Mouse (Mus musculus) MEL (cell line): Measurements from ENCODE around the gene Shisa8. TPM values are rescaled to one million over a fixed set of nuclear protein-coding genes. Genes with fewer than 3 reads are reported as not detected.

Experiments used
- DNase-seq: peaks from one replicate; pipeline ENCODE4 v3.0.0; 2011; ENCODE audit warnings: low read depth, low spot score
- H3K27ac ChIP-seq: 2 replicates; pipeline ENCODE4 v1.5.1; 2012; ENCODE audit warnings: low read depth, mild to moderate bottlenecking, control low read depth, low read length, moderate library complexity; ENCODE audit not compliant: control insufficient read depth
- H3K27me3 ChIP-seq, 2 experiments: fragments of 150-350 bp in 1 of 2; sonication (generic) in 1 of 2; 2 replicates each; pipeline ENCODE4 v1.6.1; 2012; ENCODE audit warnings: low read length in 2 of 2, mild to moderate bottlenecking in 2 of 2, improper control_type of control experiment in 1 of 2, moderate library complexity in 1 of 2; ENCODE audit not compliant: insufficient read depth in 2 of 2, control insufficient read depth in 1 of 2
- H3K36me3 ChIP-seq, 2 experiments: 2 replicates each; pipeline ENCODE4 v1.6.1; 2012 to 2014; ENCODE audit warnings: low read length in 2 of 2, improper control_type of control experiment in 1 of 2, inconsistent platforms in 1 of 2, mild to moderate bottlenecking in 1 of 2; ENCODE audit not compliant: insufficient read depth in 2 of 2, control insufficient read depth in 1 of 2
- H3K4me1 ChIP-seq, 2 experiments: fragments of 150-350 bp in 1 of 2; sonication (generic) in 1 of 2; 2 replicates each; pipeline ENCODE4 v1.6.1; 2012; ENCODE audit warnings: low read length in 2 of 2, improper control_type of control experiment in 1 of 2, mild to moderate bottlenecking in 1 of 2; ENCODE audit not compliant: insufficient read depth in 2 of 2, control insufficient read depth in 1 of 2
- H3K4me3 ChIP-seq, 2 experiments: fragments of 150-350 bp in 1 of 2; sonication (generic) in 1 of 2; 2 replicates each; pipeline ENCODE4 v1.5.1; 2012; ENCODE audit warnings: low read depth in 2 of 2, low read length in 2 of 2, mild to moderate bottlenecking in 2 of 2, moderate library complexity in 2 of 2, control low read depth in 1 of 2, improper control_type of control experiment in 1 of 2; ENCODE audit not compliant: control insufficient read depth in 1 of 2, insufficient read depth in 1 of 2
- H3K79me2 ChIP-seq: 2 replicates; pipeline ENCODE4 v1.6.1; 2012; ENCODE audit warnings: mild to moderate bottlenecking, low read length, moderate library complexity; ENCODE audit not compliant: control insufficient read depth, poor library complexity, insufficient read depth
- H3K9ac ChIP-seq: 2 replicates; pipeline ENCODE4 v1.6.1; 2012; ENCODE audit warnings: low read depth, mild to moderate bottlenecking, control low read depth, low read length, moderate library complexity; ENCODE audit not compliant: control insufficient read depth, poor library complexity, severe bottlenecking
- H3K9me3 ChIP-seq: fragments of 150-350 bp; sonication (generic); replicated peaks from 2 replicates; pipeline ENCODE4 v1.6.1; 2012; ENCODE audit warnings: mild to moderate bottlenecking, low read length, improper control_type of control experiment, moderate library complexity; ENCODE audit not compliant: insufficient read depth
- BHLHE40 ChIP-seq: IDR thresholded peaks from 2 replicates; pipeline ENCODE4 v1.6.1; 2012; ENCODE audit warnings: low read depth, mild to moderate bottlenecking, inconsistent platforms, low read length, improper control_type of control experiment, borderline replicate concordance
- CHD1 ChIP-seq: IDR thresholded peaks from 2 replicates; pipeline ENCODE4 v1.6.1; 2012; ENCODE audit warnings: low read depth, mild to moderate bottlenecking, inconsistent platforms, low read length, improper control_type of control experiment
- E2F4 ChIP-seq: IDR thresholded peaks from 2 replicates; pipeline ENCODE4 v1.6.1; 2011; ENCODE audit warnings: low read depth, low read length, improper control_type of control experiment, borderline replicate concordance
- GABPA ChIP-seq: IDR thresholded peaks from 2 replicates; pipeline ENCODE4 v1.6.1; 2012; ENCODE audit warnings: low read depth, mild to moderate bottlenecking, inconsistent platforms, low read length, improper control_type of control experiment, moderate library complexity
- GATA1 ChIP-seq: IDR thresholded peaks from 2 replicates; pipeline ENCODE4 v1.6.1; 2011; ENCODE audit warnings: low read depth, low read length, improper control_type of control experiment
- KAT2A ChIP-seq: conservative IDR thresholded peaks from 2 replicates; pipeline ENCODE4 v1.6.1; 2012; ENCODE audit warnings: low read depth, low read length, improper control_type of control experiment, inconsistent platforms
- MAFK ChIP-seq: IDR thresholded peaks from 2 replicates; pipeline ENCODE4 v1.6.1; 2011; ENCODE audit warnings: low read depth, mild to moderate bottlenecking, low read length, improper control_type of control experiment, borderline replicate concordance
- MYC ChIP-seq: IDR thresholded peaks from 2 replicates; pipeline ENCODE4 v1.6.1; 2011; ENCODE audit warnings: low read depth, mild to moderate bottlenecking, low read length, improper control_type of control experiment, moderate library complexity
- POLR2A ChIP-seq, 2 experiments: IDR thresholded peaks; 2 replicates each; pipeline ENCODE4 v1.6.1; 2011 to 2012; ENCODE audit warnings: low read length in 2 of 2, mild to moderate bottlenecking in 2 of 2, control low read depth in 1 of 2, improper control_type of control experiment in 1 of 2, low read depth in 1 of 2, moderate library complexity in 1 of 2; ENCODE audit not compliant: control insufficient read depth in 1 of 2, insufficient read depth in 1 of 2, poor library complexity in 1 of 2
- POLR2AphosphoS2 ChIP-seq: IDR thresholded peaks from 2 replicates; pipeline ENCODE4 v1.6.1; 2011; ENCODE audit warnings: low read length, improper control_type of control experiment
- POLR2AphosphoS5 ChIP-seq: IDR thresholded peaks from 2 replicates; pipeline ENCODE4 v1.6.1; 2012; ENCODE audit warnings: low read depth, borderline replicate concordance, mild to moderate bottlenecking, inconsistent platforms, low read length, moderate library complexity, mixed read lengths
- SIN3A ChIP-seq: IDR thresholded peaks from 2 replicates; pipeline ENCODE4 v1.6.1; 2012; ENCODE audit warnings: low read length, improper control_type of control experiment, inconsistent platforms
- SMC3 ChIP-seq: IDR thresholded peaks from 2 replicates; pipeline ENCODE4 v1.6.1; 2011; ENCODE audit warnings: low read depth, low read length, improper control_type of control experiment
- TAL1 ChIP-seq: IDR thresholded peaks from 2 replicates; pipeline ENCODE4 v1.6.1; 2012; ENCODE audit warnings: mild to moderate bottlenecking, inconsistent platforms, low read length, moderate library complexity, mixed read lengths
- TBP ChIP-seq: IDR thresholded peaks from 2 replicates; pipeline ENCODE4 v1.8.0; 2011; ENCODE audit warnings: low read depth, low read length, improper control_type of control experiment
- UBTF ChIP-seq: IDR thresholded peaks from 2 replicates; pipeline ENCODE4 v1.6.1; 2012; ENCODE audit warnings: low read depth, mild to moderate bottlenecking, inconsistent platforms, low read length, improper control_type of control experiment, moderate library complexity, borderline replicate concordance; ENCODE audit not compliant: insufficient read depth
- ZC3H11A ChIP-seq: IDR thresholded peaks from 2 replicates; pipeline ENCODE4 v1.6.1; 2012; ENCODE audit warnings: low read depth, mild to moderate bottlenecking, inconsistent platforms, low read length, improper control_type of control experiment
- ZKSCAN1 ChIP-seq: IDR thresholded peaks from 2 replicates; pipeline ENCODE4 v1.6.1; 2012; ENCODE audit warnings: low read depth, mild to moderate bottlenecking, inconsistent platforms, low read length, improper control_type of control experiment, moderate library complexity
- polyA plus RNA-seq, 2 experiments: library from polyadenylated mRNA; stranded (reverse) in 1 of 2; unstranded in 1 of 2; fragments of >175 nt in 1 of 2; fragments of >200 nt in 1 of 2; gene quantifications; 2 replicates each; pipeline versions ENCODE4 v1.2.1 to v1.2.4; 2012; ENCODE audit warnings: low replicate concordance in 2 of 2, low read depth in 1 of 2; ENCODE audit not compliant: insufficient read length in 2 of 2, insufficient read depth in 1 of 2, missing spikeins in 1 of 2
- total RNA-seq: library from RNA; depleted of rRNA; stranded (reverse); fragments of 300-350 nt; gene quantifications from 2 replicates; pipeline ENCODE4 v1.2.3, GENCODE M21; 2012

The Shisa8 gene
- total and polyA plus RNA-seq, 3 experiments = 0.10 TPM; not detected in 2

- no peak for DNase-seq
- no peaks in the 10 kb centered on the region for H3K27me3 ChIP-seq
- H3K36me3 ChIP-seq = peaks cover 0 to 11% of the 10 kb centered on the region in 2 experiments; a peak in 3 of 4 replicates
- no peaks in the 10 kb centered on the region for H3K79me2 ChIP-seq
- TF ChIP-seq CHD1 (no peak), POLR2A (IDR thresholded peaks at IDR 0.05; ENCODE audit: control insufficient read depth in 1 of 2, insufficient read depth in 1 of 2, low read depth in 1 of 2, low read length in 2 of 2, poor library complexity in 1 of 2) (no peak)
- TF ChIP-seq, all 39 proteins: peak for 0
- no peak overlapping the region for H3K27ac ChIP-seq
- no peaks in the 10 kb centered on the region for H3K9me3 ChIP-seq
- no peak overlapping the region for H3K4me3 ChIP-seq
- 0 out of 4 replicates have a peak, but pooled peaks cover 0 to 3% of the 10 kb centered on the region in 2 experiments for H3K4me1 ChIP-seq
- no peak overlapping the region for H3K9ac ChIP-seq
These were observed 27.4 kb downstream of the Shisa8 start for GRCm38 (mm10) chr15:82185062-82185783.

GRCm38 (mm10) chr15:82184656-82185055, 28.0 kb downstream of the Shisa8 start:
- Histone ChIP-seq H3K27ac (no peak overlapping the region), H3K79me2 (no peaks in the 10 kb centered on the region), H3K27me3 (no peaks in the 10 kb centered on the region), H3K4me3 (no peak overlapping the region), H3K9ac (no peak overlapping the region), H3K4me1 (0 out of 4 replicates have a peak, but pooled peaks cover 0 to 3% of the 10 kb centered on the region in 2 experiments), H3K36me3 (peaks cover 0 to 13% of the 10 kb centered on the region in 2 experiments; a peak in 3 of 4 replicates), H3K9me3 (no peaks in the 10 kb centered on the region)
- no peak for TF ChIP-seq POLR2A (IDR thresholded peaks at IDR 0.05; ENCODE audit: control insufficient read depth in 1 of 2, insufficient read depth in 1 of 2, low read depth in 1 of 2, low read length in 2 of 2, poor library complexity in 1 of 2)
- TF ChIP-seq UBTF = no peak
- DNase-seq = no peak

GRCm38 (mm10) chr15:82184183-82184582, 28.4 kb downstream of the Shisa8 start:
- H3K4me3 ChIP-seq = no peak overlapping the region
- H3K36me3 ChIP-seq = peaks cover 0 to 13% of the 10 kb centered on the region in 2 experiments; a peak in 3 of 4 replicates
- no peaks in the 10 kb centered on the region for H3K27me3 ChIP-seq
- H3K4me1 ChIP-seq = 0 out of 4 replicates have a peak, but pooled peaks cover 0 to 3% of the 10 kb centered on the region in 2 experiments
- no peak overlapping the region for H3K27ac ChIP-seq
- DNase-seq = no peak
- H3K9me3 ChIP-seq = no peaks in the 10 kb centered on the region
- H3K9ac ChIP-seq = no peak overlapping the region
- no peak for TF ChIP-seq SMC3
- TF ChIP-seq E2F4 = no peak
- TF ChIP-seq SIN3A = no peak
- no peaks in the 10 kb centered on the region for H3K79me2 ChIP-seq

GRCm38 (mm10) chr15:82183596-82183995, 29.0 kb downstream of the Shisa8 start:
- Histone ChIP-seq H3K9ac (no peak overlapping the region), H3K79me2 (no peaks in the 10 kb centered on the region), H3K4me1 (0 out of 4 replicates have a peak, but pooled peaks cover 0 to 3% of the 10 kb centered on the region in 2 experiments), H3K27ac (no peak overlapping the region), H3K9me3 (no peaks in the 10 kb centered on the region), H3K4me3 (no peak overlapping the region), H3K36me3 (peaks cover 0 to 13% of the 10 kb centered on the region in 2 experiments; a peak in 3 of 4 replicates), H3K27me3 (no peaks in the 10 kb centered on the region)
- no peak for DNase-seq
- no peak for TF ChIP-seq POLR2AphosphoS5
- TF ChIP-seq KAT2A = no peak
- TF ChIP-seq GABPA = no peak
- no peak for TF ChIP-seq MAFK
- no peak for TF ChIP-seq GATA1
- no peak for TF ChIP-seq POLR2AphosphoS2
- no peak for TF ChIP-seq CHD1
- TF ChIP-seq TBP = no peak
- TF ChIP-seq ZC3H11A = no peak
- TF ChIP-seq TAL1 = no peak
- TF ChIP-seq ZKSCAN1 = no peak
- no peak for TF ChIP-seq MYC
- TF ChIP-seq BHLHE40 = no peak
- TF ChIP-seq UBTF = no peak
- no peak for TF ChIP-seq POLR2A (IDR thresholded peaks at IDR 0.05; ENCODE audit: control insufficient read depth in 1 of 2, insufficient read depth in 1 of 2, low read depth in 1 of 2, low read length in 2 of 2, poor library complexity in 1 of 2)
